Mouse (Mus musculus): ENCODE data around the gene Nsl1.

Nsl1 gene

DNA sequence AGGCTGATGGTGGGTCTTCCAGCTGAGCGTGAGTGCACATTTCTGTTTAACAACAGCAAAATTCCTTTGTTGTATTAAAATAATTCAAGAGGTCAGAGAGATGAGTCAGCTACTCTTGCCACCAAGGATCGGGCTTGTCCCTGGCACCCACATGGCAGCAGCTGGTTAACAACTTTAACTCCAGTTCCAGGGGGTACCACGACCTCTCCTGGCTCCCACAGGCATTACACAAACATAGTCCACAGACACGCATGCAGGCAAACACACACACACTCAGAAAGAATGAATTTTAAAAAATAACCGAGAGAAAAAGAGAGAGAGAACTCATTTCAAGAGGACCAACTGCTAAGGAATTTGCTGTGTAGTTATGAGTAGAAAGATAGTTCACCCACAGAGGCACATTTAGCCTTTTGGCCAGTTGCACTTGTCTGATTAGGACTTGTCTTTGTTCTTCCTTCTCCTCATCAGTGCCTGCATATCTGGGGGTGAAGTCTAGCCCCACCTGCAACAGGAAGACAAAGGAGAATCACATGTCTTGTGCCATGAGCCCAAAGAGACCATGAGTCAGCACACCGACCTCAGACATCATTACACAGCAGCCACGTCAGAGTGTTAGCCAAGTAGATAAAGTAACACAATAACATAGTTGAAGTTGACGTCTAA is 7.8 kb upstream of the Nsl1 start:
- no peak for DNase-seq (ENCODE audit: low spot score)

DNA sequence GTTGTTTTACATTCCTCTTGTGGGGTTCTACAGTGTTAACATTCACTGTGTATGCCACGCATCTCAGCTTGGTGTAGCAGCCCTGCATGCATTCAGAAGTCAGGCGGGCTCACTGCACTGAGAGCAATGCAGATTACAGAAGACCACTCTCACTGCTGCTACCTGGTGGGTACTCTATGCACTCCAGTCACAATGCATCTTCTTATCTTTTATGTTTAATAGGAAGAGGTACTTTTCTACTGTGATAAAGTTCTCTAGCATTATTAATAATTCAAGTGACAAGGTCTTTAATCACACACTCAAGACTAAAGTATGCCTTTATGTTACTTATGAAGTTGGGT is 7.3 kb upstream of the Nsl1 start:
- no peak for DNase-seq (ENCODE audit: low spot score)

DNA sequence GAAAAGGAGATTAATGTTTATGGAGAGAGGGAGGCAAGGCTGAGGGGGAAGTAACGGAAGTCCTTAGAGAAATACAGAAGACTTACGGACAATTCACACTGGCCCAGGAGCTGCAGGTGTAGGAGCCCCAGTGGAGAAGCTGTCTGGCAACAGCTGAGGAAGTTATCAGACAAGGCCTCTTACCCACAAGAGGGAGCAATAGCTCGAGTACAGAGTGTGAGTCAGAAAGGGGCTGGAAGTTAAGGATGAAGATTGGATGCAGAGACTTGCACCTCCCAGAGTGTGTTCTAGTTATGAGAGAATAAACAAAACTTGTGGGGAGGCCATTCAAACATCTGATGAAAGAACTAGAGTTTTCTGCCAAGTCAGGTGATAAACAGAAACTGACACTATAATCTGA is 5.4 kb upstream of the Nsl1 start:
- DNase-seq (ENCODE audit: low spot score): no peak

DNA sequence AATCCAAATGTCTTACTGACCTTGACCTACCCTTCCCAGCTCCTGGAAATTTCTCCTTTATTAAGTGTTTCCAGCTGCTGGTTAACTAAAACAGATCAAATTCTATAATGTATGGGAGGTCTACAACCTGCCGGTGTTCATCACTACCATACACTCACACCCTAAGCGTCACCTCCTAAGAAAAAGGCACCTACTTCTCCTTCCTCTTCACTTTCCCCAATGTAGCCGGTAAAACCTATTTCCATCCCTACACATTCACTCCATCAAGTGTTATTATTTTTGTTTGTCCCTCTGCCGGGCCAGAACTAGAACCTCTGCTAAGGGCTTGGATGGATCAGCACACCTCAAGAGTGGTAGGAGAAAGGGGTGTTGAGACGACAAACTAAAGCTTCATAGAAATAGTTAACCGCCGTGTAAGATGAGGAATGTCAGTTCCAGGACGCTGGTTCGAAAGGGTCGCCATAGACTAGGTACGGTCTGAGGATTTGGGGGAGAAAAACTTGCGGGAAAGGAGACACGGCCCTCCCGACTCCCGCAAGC is 501 bp upstream of the Nsl1 start:
- DNase-seq (ENCODE audit: low spot score): no peak

DNA sequence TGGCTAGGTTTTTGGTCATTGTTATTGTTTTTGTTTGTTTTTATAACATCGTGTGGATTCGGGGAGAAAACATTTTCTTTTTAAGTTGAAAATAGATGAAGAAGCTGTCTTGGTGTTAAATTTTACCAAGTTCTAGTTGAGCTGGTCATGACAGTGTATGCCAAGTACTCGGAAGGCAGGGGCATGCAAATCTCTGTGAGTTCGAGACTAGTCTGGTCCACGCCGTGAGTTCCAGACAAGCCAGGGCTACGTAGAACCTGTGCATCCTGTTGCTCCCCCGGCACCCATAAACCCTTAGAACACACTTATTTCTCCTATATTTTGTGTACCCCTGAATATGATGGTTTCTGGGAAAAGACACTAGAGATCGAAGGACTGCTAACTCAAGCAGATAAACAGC is 888 bp downstream of the Nsl1 start:
- no peak for DNase-seq (ENCODE audit: low spot score)

DNA sequence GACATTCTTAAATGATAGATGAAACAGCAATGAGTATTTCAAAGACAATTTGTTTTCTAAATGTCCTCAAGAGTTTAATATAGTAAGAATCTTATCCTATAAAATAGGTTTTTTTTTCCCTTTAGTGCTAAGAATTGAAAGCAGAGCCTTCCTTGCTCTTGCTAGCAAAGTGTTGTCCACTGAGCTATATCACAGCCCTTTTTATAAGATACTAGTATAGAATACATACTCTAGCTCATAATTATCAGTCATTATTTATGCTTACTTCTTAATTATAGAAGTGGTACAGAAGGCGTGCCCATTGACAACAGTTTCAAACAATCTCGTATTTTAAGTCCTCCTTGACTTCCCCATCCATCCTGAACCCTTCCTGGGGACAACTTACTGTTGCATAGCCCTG is 1.7 kb downstream of the Nsl1 start:
- DNase-seq (ENCODE audit: low spot score): no peak

DNA sequence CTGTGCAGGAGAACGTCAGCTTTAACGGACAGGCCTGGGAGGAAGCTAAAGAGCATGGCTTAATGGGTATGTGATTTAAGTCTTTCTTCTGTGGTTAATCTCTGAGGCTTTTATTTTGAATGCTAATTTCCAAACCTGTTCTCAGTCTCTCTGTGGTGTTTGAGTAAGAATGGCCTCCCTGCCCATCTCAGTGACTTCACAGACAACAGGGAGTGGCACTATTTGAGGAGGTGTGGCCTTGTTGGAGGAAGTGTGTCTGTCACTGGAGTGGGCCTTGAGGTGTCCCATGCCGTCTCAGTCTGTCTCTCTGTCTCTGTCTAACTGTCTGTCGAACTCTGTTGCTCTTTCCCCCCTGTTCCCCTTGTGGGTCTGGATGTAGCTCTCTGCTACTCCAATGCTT is 2.4 kb downstream of the Nsl1 start:
- no peak for DNase-seq (ENCODE audit: low spot score)

DNA sequence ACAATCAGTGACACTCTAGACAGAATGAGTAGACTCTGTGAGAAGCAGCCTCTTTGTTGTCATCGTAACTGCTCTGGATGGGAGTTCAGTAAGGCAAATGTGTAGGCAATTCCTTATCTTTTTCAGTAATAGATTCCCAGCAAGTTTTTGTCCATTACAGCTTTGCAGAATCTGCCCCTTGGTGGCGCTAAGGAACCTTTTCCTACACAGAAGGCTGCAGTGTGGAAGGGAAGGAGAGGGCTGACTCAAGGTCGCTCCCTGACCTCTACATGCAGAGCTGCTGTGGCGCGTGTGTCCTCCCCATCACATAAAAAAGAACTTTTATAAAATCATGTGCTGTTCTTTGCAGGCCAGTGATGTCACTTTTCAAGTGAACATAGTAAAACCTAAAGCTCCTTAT is 5.6 kb downstream of the Nsl1 start:
- DNase-seq (ENCODE audit: low spot score): no peak

DNA sequence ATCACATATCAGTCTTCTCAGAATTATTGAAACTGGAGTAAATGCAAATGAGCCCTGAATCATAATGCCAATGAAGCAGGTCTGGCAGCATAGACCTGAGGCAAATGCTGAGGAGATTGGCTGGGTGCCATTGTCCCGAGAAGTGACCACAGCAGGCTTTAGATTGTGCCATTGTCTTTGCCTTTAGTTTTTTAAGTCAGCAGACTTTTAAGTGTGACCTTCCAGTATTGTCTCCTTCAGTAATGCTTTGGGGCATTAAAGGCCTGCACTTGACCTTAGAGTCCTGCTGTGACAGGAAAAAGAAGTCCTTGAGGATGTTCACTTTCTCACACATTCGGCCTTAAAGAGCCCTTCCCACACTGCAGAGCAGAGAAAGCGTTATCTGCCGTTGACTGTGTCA is 7.4 kb downstream of the Nsl1 start:
- DNase-seq (ENCODE audit: low spot score): no peak

DNA sequence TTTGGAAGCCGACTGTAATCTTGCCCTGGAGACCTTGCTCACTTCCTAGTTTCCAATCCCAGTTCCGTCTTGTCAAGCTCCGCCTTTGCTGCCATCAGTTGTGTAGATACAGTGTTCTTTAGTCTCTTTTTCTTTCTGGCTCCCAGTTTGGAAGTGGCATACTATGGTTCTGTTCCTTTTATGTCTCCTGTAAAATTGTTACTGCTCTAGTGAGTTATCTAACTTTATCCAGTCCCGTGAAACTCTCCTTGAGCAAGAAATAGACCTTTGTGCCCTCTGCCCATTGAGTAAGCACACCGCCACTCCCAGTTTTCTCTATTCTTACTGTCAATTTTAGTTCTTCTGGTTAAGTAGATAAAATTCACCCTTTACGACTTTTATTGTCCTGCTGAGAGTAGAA is 8.8 kb downstream of the Nsl1 start:
- no peak for DNase-seq (ENCODE audit: low spot score)

DNA sequence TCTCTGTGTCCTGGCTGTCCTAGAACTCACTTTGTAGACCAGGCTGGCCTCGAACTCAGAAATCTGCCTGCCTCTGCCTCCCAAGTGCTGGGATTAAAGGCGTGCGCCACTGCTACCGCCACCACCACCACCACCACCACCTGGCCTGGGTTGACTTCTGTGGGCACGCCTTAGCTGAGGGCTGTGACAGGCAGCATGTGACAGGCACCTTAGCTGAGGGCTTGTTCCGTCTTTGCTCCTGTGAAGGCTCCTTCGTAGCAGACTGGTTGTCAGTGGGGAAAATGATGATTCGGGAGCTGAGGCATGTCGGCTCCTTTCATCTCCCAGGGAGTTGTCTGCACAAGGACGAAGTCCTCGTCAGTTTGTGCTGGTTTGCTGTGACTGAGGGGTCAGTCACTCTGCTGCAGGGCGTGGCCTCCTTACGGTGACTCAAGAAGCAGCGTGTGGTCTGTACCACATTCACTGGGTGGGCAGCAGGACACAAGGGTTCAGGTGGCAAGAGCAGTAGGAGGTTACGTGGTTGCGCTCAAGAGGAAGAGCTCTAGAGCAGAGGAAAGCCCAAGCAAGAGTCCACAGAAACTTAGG is 9.6 kb downstream of the Nsl1 start:
- DNase-seq (ENCODE audit: low spot score): no peak

DNA sequence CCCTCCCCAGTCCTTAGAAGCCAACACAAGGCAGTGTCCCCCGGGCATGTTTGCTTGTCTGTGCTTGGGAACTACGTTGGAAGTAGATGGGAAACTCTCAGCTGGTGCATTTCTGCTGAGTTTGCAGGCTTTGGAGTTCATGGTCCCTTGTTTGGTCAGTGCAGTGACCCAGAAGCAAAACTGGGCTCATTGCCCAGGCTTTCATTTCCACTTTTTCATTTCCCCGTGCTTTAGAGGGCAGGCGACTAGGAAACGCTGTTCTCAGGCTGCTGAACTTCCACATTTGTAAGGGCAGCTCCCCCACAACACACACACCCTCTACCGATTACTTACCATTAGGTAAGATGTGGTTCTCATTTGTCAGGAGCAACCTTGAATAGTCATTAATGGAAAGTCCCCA is 10.2 kb downstream of the Nsl1 start:
- peak; percentile 45 for DNase-seq (ENCODE audit: low spot score)

DNA sequence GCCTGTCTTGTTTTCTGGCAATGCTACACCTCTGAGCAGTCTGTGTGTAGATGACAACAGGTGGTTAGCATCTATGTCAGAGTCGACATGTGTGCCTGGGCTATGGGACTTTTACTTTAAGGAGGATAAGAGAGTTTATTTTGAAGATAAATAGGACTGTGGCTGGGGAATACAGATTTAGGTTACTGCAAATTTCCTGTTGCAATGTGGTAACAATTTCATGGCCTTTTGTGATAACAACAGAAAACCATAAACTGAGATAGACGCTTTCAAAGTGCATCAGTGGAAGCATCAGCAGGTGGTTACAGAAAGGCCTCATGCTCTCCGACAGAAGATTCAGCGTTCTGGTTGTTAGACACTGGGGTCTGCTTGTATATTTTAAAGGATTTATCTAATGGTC is 10.7 kb downstream of the Nsl1 start:
- no peak for DNase-seq (ENCODE audit: low spot score)

DNA sequence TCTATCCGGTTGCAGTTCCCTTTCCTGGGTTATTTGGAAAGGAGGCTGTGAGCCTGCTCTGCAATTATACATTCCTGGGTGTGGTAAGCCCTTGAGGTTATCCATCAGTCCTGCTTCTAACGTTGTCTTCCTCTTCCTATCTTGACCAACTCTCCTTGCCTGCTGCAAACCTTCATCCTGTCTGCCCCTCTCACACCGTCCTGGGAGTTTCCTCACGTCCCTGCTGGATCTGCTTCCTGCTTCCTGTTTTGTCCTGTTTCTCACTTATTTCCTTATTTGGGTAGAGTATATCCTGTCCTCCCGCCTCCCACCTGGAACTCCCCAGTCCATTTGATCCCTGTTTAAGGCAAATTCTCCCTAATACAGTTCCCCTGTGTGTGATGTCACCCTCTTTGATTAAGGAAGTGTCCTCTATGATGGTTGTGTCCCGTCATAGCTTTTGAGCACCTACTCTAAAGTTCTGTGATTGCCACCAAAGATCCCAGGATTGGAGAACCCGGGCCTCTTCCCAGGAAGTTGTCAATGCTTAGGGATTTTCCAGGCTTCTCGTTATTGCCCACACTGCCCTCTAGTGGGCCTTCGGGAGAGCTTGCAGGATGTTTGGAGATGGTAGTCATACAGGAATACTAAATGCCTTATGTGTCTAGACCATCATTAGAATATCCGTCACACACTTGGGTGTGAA is 12.5 kb downstream of the Nsl1 start:
- peak; percentile 44 for DNase-seq (ENCODE audit: low spot score)

DNA sequence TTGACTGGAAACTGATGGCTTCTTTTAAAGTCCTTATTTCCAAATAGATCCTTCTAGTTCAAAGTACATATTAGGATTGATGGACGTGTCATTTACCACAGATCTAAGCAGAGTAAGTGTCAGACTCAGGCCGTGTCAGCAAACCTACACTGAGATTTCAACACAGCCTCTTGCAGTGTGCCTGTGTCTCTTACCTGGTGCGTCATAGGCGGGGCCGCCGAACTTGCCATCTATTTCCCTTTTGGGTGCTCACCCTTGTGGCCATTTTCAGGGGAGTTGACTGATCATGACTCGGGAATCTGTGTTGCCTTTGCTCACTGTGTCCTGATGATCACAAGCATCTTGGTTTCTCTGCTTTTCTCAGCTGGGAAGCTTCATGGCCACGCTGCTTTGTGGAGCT is 20.4 kb downstream of the Nsl1 start:
- no peak for DNase-seq (ENCODE audit: low spot score)

DNA sequence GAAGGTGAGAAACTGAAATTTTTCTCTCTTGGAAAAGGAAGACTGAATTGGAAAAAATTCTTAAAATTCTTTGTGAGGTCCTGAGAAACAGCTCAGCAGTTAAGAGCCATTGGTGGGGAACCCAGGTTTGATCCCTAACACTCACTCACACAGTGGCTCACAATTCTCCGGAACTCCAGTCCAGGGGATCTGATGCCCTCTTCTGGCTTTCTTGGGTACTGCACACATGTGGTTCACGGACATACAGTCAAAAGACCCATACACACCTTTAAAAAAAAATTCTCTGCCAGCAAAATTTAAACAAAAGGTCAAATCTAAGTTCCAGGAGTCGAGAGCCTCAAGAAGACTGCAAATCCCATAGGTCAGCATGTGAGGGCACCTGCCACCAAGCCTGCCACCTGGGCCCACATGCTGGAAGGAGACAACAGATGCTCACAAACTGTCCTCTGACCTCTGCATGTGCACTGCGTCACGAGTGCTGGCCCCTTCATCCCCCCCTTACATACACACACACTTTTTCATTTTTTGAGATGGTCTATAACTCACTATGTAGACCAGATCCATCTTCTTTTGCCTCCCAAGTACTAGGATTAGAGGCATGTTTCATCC is 22.2 kb downstream of the Nsl1 start:
- DNase-seq (ENCODE audit: low spot score): peak; percentile 52

DNA sequence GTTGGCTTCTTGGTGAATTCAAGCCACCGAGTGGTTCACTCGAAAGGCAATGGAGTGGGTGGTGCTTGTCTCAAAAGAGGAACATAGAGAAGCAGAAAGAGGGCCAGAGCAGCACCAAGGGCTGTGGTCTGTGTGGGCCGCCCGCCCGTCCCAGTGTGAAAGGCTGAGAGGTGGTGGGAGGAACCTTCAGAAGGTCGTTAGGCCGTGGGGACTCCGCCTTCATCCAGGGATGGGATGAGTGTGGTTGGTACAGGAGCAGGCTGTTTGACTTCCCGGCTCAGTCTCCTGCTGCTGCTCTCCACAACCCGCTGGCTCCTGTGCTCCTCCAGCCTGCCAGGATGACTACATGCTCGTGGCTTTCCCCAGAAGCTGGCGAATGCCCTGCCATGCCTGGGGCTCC is 22.8 kb downstream of the Nsl1 start:
- DNase-seq (ENCODE audit: low spot score): no peak

DNA sequence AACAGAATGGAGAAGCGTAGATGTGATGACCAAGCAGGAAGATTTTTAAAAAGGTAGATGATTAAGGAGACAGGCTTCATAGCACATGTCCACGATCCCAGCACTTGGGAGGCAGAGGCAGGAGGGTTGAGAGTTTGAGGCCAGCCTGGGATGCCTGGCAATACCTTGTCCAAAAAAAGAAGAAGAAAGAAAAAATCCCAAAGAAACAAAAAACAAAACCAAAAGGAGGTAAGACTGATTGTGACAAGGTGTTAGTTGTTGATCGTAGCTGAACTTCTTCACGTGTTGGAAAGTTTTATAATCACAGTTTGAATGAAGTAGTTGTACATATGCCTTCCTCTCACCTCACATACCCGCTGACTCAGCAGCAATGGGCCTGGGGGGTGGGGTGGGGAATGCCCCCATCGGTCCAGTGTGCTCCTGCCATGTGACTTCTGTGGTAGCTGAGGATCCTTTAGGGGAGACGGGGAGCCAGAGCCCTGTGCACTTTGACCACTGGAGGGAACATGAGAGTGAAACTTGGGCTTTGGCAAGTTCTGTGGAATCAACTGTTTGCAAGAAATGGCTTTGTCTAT is 23.6 kb downstream of the Nsl1 start:
- no peak for DNase-seq (ENCODE audit: low spot score)

DNA sequence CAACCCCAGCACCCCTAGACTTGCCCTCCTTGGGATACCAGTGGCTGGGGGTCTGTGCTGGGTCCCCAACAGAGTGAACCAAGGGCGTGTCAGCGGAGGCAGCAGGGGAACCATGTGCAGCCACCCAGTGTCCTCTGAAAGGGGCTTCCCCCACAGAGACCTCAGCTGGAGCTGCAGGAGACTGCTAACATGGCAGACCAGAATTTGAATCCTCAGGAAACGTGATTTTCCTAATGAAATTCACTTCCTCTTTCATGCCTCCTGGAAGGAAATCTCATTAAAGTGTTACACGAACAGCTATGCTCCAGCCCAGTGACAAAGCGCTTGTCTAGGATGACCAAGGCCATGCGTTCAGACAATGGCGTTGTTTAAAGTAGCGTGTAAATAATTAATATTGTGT is 24.1 kb downstream of the Nsl1 start:
- DNase-seq (ENCODE audit: low spot score): no peak

DNA sequence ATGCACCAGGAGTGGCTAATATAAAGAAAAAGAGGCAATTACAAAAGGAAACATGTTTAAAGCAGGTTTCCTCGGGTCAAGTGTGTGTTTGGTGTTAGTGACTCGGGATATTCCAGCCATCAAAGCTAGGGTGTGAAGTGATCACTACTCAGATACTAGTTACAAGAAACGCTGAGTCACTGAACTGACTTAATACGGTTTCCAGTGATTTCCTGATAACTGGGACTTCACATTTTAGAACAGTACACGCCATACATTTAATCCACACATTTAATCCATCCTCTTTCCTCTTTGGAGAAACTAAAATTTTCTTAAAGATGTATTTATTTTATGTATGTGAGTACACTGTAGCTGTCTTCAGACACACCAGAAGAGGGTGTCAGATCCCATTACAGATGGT is 25.1 kb downstream of the Nsl1 start:
- DNase-seq (ENCODE audit: low spot score): no peak

DNA sequence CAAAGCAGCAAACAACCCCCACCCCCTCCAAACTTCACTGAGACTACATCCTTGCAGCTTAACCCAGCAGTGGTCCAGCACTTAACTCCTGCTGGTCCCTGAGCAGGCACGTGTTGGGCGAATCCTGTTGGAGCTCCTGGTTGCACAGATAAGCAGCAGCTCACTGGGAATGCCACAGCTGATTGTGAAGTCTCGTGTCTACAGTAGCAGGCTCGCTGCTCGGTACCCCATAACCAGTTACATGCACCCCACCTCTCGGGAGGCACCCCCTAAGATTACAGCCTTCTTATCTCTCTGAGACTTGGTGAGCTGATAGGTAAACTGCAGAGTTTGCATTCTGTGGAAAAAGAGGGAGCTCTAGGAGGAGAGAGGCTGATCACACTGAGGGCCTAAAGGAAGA is 26.5 kb downstream of the Nsl1 start:
- DNase-seq (ENCODE audit: low spot score): no peak

DNA sequence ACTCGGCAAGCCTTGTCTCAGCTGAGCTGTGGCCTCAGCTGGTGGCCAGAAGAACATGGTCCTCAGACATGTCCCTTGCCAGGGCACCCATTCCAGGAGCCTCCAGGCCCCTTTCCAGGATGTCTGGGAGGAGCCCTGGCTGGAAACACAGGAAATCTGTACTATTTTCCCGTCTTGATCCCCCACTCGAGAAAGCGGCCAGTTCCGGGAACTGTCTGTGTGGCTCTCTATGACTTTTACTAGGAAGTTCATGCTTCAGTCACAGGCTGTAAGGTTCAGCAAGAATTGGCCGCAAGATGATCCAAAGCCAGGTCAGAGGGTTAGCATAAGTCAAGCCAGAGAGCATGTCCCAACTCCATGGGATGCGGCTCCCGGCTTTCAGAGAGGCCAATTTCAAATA is 29.2 kb downstream of the Nsl1 start:
- DNase-seq (ENCODE audit: low spot score): no peak

DNA sequence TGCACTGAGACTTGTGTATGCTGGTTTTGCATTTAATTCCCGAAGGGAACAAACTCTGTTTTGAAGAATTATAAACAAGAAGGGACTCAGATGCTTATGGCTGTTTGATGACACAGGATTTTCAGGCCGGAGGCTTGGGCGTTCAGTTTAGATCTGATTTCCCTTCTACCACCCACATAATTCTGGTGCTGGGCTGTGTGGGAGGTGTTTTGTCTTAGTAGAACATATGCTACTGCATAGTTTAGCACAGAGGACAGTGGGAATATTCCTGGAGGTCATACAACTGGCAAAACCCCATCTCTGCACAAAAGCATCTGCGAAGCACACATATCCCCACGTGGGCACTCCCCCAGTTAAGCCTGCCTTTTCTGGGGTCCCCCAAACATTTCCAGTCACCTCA is 30.8 kb downstream of the Nsl1 start:
- no peak for DNase-seq (ENCODE audit: low spot score)

All from ovary, postnatal 14 days (tissue).